Mouse (Mus musculus): ENCODE measurements at regions not wholly inside any gene's neighbourhood (a gene's known extent, or its start where the extent isn't known, plus 50 kb on each side); places are given as distances from the start of the nearest gene placed in this dataset.

DNA sequence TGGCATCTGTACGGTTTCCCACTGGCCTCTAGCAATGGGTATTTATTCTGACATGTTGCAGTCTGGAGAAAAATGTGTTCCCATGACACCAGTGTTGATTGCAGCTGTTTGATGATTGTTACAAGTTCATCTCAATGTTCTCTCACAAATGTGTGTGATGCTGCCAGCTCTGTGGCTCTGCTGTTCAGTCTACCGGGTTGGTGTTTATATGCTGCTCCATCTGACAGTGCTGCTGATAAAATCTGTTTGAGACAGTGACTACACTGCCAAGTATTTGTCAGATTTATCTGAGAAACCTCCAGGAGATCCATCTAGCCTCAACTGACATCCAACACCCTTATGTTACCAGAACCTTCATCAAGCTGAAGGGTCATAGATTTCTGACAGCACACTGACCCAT, 896.1 kb upstream of the Diaph2 start:
- DNase-seq: peak; percentile 5

All from cerebellum, postnatal 14 days (tissue).